Mouse (Mus musculus): ENCODE data around the gene Rims4. TPM values are rescaled to one million over a fixed set of nuclear protein-coding genes. Genes with fewer than 3 reads are reported as not detected.

Gene Rims4
- 33.2 and 33.4 TPM in 2 replicates for polyA plus RNA-seq (2012; rRNA removed)

DNA sequence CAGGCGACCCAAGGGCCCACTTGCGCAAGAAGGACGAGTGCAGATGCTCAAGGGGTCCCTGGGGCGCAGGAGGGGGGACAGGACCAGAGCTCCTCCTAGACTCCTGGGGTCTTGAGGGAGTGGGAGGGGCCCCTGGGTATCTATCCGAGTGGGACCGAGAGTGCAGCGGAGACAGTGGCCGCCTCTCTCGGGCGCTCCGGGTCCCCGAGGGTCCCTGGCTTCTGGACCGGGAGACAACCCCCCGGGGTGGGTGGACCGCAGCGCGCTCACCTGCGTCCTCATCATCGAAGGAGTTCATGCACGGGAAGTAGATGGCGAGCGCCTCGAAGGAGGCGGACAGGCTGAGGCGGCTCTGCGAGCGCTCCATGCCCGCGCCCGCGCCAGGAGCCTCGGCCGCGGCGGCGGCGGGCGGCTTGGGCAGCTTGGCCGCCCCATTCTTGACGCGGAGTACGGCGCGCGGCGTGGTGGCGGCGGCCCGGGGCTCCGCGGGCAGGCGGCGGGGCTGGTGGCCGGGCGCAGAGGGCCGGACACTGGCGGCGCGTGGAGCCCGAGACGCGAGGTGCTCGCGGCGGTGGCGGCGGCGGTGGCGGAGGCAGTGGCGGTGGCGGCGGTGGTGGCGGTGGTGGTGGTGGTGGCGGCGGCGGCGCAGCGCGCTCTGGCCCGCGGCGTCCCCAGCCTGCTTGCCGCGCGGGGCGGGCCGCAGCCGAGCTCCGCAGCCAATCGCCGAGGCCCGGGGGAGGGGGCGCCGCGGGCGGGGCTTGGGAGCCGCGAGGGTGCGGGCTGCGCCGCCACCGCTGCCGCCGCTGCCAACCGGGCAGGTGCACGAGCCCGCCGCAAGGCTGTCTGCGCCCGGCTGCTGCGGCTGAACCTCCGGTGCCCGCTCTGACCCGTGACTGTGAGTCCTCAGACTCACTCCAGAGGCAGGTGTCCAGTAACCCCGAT, at the start of gene Rims4:
Gene Rims4, minus strand, starts transcription at position 367 of the 942 bp plus-strand sequence.
- TF ChIP-seq CTCF (IDR thresholded peaks at IDR 0.05; ENCODE audit: extremely low read depth, insufficient read depth, low read length) (no peak), POLR2A (IDR thresholded peaks at IDR 0.05; ENCODE audit: extremely low read depth, insufficient read depth, low read length) (0 out of 2 replicates have a peak, but pooled peaks have one; percentile 27)
- peak within 1 kb of the TSS; percentile 66; the same call in 1 of the 2 replicates for H3K27ac ChIP-seq (ENCODE audit: insufficient read depth, low read length)
- H3K4me1 ChIP-seq (ENCODE audit: control insufficient read depth, insufficient read depth, low read length), result no peaks in the 10 kb centered on the region; the same call in 1 of the 2 replicates
- H3K4me3 ChIP-seq (ENCODE audit: insufficient read depth, low read length), result peak within 1 kb of the TSS; percentile 90

DNA sequence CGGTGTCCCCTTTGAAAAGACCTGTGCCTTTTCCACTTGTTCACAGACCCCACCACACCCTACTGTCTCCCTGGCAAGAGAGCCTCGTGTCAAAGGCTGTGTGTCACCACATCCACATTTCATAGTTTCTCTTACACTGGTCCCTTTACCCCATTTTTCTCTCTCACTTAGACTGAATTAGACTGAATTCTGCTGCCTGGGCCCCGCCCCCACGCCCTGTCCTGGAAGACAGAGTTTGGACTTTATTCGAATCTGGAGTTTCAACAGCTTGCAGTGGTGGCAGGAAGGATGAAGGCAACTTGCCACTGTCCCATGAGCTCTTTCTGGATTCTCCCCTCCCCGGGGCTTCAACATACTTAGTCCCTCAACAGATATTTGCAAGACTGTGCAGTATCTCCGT, 47.2 kb upstream of the Rims4 start:
- Histone ChIP-seq H3K27ac (ENCODE audit: insufficient read depth, low read length) (no peak overlapping the region), H3K4me1 (ENCODE audit: control insufficient read depth, insufficient read depth, low read length) (no peaks in the 10 kb centered on the region), H3K4me3 (ENCODE audit: insufficient read depth, low read length) (no peak overlapping the region)
- TF ChIP-seq POLR2A (IDR thresholded peaks at IDR 0.05; ENCODE audit: extremely low read depth, insufficient read depth, low read length), result no peak
- no peak for TF ChIP-seq CTCF (IDR thresholded peaks at IDR 0.05; ENCODE audit: extremely low read depth, insufficient read depth, low read length)

DNA sequence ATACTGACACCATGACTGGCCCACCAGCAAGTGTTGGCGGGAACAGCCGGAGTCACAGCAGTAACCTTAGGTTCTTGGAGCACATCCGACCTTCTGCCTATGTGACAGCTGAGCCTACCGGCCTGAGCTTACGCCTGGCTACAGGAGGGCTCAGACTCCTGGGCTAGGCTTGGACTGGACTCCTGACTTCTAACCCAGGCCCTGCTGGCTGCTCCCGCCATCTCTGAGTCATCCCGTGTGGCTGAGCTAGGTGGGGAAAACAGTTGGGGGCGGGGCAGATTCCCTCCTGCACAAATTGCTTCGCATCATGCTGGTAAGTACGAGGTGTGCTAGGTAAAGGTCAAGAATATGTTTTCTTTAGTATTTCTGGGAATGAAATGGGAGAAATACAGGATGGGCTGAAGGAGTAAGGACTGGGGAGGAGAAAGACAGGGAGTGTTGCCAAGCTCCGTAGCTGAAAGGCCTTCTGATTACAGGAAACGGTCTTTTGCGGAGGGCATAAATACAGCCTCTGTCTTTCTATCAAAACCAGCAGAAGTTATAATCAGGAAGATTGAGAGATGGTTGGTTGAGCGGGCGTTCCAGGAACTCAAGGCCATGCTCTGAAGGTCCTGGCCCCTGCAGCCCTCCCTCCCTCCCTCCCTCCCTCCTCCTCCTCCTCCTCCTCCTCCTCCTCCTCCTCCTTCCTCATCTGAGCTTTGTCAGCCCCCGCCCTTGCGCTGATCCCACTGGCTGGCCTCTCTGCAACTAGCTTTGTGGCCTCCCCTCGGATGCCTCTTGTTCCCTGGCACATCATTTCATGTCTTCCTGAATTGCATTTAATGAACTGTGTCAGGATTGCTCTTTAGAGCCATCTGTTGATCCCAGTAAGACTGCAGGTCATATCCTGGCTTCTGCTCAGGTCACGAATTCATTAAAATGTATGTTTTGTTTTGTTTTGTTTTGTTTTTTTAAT, 46.4 kb upstream of the Rims4 start:
- no peak overlapping the region for H3K27ac ChIP-seq (ENCODE audit: insufficient read depth, low read length)
- H3K4me1 ChIP-seq (ENCODE audit: control insufficient read depth, insufficient read depth, low read length), result no peaks in the 10 kb centered on the region
- TF ChIP-seq CTCF (IDR thresholded peaks at IDR 0.05; ENCODE audit: extremely low read depth, insufficient read depth, low read length) (no peak), POLR2A (IDR thresholded peaks at IDR 0.05; ENCODE audit: extremely low read depth, insufficient read depth, low read length) (no peak)
- H3K4me3 ChIP-seq (ENCODE audit: insufficient read depth, low read length), result no peak overlapping the region

DNA sequence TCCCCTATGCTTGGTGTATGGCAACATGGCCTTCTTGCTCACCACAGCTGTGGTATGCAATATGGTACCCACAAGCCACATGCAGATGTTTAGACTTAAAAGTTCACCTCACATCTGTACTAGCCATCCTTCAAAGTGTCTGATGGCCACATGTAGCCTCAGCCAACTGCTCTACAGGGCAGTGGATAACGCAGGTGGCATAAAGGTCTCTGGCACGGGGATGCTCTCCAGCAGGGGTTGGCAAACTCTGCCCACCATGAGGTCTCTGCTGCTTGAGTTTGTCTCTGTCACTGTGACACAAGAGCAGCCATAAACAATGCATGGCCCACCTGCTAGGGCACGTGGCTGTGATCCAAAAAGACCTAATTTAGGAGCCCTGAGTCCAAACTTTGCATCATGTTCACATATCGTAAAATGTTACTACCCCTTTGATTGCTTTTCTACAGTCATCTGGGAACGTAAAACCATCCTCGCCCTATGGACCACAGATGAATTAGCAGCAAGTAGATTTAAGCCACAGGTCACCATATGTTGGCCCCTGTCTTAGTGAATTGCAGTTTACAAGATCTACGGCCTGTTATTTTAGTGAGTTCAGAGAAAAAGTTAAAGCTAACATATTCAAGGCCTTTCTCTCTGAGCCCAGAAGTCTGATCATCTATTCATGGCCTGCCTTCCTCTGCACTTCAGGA, 35.3 kb upstream of the Rims4 start:
- no peak for TF ChIP-seq CTCF (IDR thresholded peaks at IDR 0.05; ENCODE audit: extremely low read depth, insufficient read depth, low read length)
- TF ChIP-seq POLR2A (IDR thresholded peaks at IDR 0.05; ENCODE audit: extremely low read depth, insufficient read depth, low read length), result no peak

DNA sequence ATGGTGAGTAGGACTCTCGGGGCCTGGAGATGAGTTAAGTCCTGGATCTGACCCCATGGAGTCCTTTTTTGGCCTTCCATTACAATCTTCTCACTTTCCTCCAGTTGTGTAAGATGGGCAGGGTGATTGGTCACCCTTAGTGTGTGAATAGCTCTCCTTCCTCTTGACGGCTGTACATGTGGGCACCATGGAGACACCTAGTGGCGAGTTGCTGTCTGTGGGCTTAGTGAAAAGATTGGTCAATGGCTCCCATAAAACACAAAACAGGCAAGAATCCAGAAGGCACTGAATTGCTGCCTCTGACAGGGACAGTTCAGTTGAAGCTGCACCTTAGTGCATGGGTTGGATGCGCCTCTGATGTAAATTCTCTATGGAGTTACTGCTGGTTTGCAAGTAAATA, 33.3 kb upstream of the Rims4 start:
- TF ChIP-seq POLR2A (IDR thresholded peaks at IDR 0.05; ENCODE audit: extremely low read depth, insufficient read depth, low read length) (no peak), CTCF (IDR thresholded peaks at IDR 0.05; ENCODE audit: extremely low read depth, insufficient read depth, low read length) (peak; percentile 94)
- no peaks in the 10 kb centered on the region; the same call in 1 of the 2 replicates for H3K4me1 ChIP-seq (ENCODE audit: control insufficient read depth, insufficient read depth, low read length)

More for the DNA sequence above, 35.3 kb upstream of the Rims4 start:
- Histone ChIP-seq H3K27ac (ENCODE audit: insufficient read depth, low read length) (no peak overlapping the region), H3K4me1 (ENCODE audit: control insufficient read depth, insufficient read depth, low read length) (no peaks in the 10 kb centered on the region), H3K4me3 (ENCODE audit: insufficient read depth, low read length) (no peak overlapping the region)

DNA sequence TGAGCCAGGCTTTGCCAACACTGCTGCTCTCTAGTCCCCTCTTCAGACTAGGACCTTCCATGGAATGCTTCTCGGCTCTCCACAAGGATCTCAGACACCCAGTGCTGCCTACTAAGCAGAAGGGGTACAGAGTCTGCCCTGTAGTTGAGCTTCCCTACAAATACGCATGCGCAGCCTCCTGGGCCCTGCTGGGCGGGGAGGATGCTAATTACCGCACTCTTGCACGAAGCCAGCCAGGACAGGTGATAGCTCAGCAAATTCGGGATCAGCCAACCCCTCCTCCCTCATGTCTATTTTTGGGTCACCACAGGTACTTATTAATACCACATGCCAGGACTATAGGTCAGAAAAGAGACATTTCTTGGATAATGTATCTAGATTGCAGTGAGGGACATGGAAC, 29.5 kb upstream of the Rims4 start:
- TF ChIP-seq POLR2A (IDR thresholded peaks at IDR 0.05; ENCODE audit: extremely low read depth, insufficient read depth, low read length) (no peak), CTCF (IDR thresholded peaks at IDR 0.05; ENCODE audit: extremely low read depth, insufficient read depth, low read length) (no peak)
- Histone ChIP-seq H3K27ac (ENCODE audit: insufficient read depth, low read length) (no peak overlapping the region), H3K4me3 (ENCODE audit: insufficient read depth, low read length) (no peak overlapping the region), H3K4me1 (ENCODE audit: control insufficient read depth, insufficient read depth, low read length) (no peaks in the 10 kb centered on the region; the same call in 1 of the 2 replicates)

More for the DNA sequence above, 33.3 kb upstream of the Rims4 start:
- H3K27ac ChIP-seq (ENCODE audit: insufficient read depth, low read length), result no peak overlapping the region
- no peak overlapping the region for H3K4me3 ChIP-seq (ENCODE audit: insufficient read depth, low read length)

DNA sequence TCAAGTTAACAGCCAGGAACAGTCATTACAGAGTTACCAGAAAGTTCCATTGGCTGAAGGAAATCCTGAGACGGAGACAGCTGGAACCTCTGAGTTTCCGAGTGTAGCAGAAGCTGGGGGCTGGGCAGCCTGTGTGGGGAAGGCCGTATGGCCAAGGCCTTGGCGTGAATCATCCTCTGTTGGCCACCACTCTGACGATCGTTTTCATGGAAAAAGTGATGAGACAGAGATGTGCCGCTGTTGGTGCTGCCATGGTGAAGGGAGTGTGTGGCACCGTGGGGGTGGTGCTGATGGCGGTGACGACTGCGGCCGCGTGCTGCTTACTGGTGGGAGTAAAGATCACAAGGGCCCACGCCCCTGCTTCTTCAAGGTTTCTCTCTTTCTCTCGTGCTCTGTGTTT, 27.7 kb upstream of the Rims4 start:
- TF ChIP-seq POLR2A (IDR thresholded peaks at IDR 0.05; ENCODE audit: extremely low read depth, insufficient read depth, low read length) (no peak), CTCF (IDR thresholded peaks at IDR 0.05; ENCODE audit: extremely low read depth, insufficient read depth, low read length) (no peak)
- H3K27ac ChIP-seq (ENCODE audit: insufficient read depth, low read length), result no peak overlapping the region
- H3K4me1 ChIP-seq (ENCODE audit: control insufficient read depth, insufficient read depth, low read length), result no peaks in the 10 kb centered on the region; the same call in 1 of the 2 replicates
- H3K4me3 ChIP-seq (ENCODE audit: insufficient read depth, low read length), result no peak overlapping the region

DNA sequence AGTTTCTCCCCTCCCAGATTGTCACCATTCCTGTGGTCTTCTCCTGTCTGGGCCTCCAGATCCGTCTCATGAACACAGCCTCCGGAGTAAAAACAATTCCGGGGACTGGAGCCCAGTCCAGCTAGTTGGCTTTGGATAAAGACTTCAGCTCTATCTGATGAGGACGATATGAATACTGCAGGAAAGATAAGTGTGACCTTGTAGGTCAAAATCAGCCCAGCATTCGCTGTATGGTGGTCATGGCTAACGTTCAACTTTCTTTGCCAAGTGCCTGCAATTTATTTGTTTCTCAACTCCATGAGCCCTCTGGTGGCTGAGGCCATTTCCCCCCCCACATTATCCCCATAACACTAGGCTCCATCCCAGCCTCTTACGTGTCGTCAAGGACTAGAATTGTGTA, 26.0 kb upstream of the Rims4 start:
- Histone ChIP-seq H3K4me1 (ENCODE audit: control insufficient read depth, insufficient read depth, low read length) (no peaks in the 10 kb centered on the region; the same call in 1 of the 2 replicates), H3K4me3 (ENCODE audit: insufficient read depth, low read length) (no peak overlapping the region), H3K27ac (ENCODE audit: insufficient read depth, low read length) (no peak overlapping the region)
- TF ChIP-seq POLR2A (IDR thresholded peaks at IDR 0.05; ENCODE audit: extremely low read depth, insufficient read depth, low read length), result no peak
- TF ChIP-seq CTCF (IDR thresholded peaks at IDR 0.05; ENCODE audit: extremely low read depth, insufficient read depth, low read length), result no peak
